Mouse (Mus musculus): ENCODE results near the gene Rbck1.
"Not testable (repeated sequence)": the region's sequence is repeated elsewhere in the genome, so short reads cannot be mapped to it uniquely, and the experiment has no call there.

The Rbck1 gene

GRCm38 (mm10) chr2:152293727-152294475 is 38.6 kb downstream of the Rbck1 start, which contains the start of gene Tbc1d20:
TSS of gene Tbc1d20 (plus strand) at chr2:152293828.
- peak; percentile 90 to 94 for DNase-seq

- DNase-seq: no peak
Observed at GRCm38 (mm10) chr2:152293179-152293726, 39.2 kb downstream of the Rbck1 start.

DNA sequence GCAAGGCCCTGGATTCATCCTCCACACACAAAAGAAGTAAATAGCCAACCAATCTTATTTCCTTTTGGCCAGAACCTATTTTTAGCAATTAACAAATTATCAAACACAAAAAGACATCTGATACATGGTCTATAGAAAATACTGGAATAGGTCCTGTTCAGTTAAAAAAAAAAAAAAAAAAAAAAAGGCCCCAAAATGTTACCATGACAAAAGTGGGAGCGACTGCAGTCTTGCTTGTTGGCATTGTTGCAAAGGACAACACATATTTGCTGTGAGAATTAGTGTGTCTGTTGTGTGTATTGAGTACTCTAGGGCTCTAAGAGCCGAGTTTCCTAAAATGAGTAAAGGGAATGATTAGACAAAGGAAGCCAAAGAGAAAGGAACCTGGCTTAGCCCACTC is 40.0 kb downstream of the Rbck1 start:
- no peak for DNase-seq

DNA sequence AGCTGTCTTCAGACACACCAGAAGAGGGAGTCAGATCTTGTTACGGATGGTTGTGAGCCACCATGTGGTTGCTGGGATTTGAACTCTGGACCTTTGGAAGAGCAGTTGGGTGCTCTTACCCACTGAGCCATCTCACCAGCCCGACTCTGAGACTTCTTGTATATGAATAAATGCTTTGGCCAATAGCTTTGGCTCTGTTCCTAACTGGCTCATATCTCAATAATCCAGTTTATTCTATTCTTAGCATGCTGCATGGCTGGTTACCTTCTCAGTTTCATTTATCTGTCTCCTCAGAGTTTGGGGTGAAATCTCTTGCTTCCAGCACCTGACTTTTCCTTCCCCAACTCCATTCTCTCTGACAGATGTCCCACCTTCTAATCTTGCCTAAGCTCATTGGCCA is 42.8 kb downstream of the Rbck1 start:
- DNase-seq: not testable (repeated sequence)

DNA sequence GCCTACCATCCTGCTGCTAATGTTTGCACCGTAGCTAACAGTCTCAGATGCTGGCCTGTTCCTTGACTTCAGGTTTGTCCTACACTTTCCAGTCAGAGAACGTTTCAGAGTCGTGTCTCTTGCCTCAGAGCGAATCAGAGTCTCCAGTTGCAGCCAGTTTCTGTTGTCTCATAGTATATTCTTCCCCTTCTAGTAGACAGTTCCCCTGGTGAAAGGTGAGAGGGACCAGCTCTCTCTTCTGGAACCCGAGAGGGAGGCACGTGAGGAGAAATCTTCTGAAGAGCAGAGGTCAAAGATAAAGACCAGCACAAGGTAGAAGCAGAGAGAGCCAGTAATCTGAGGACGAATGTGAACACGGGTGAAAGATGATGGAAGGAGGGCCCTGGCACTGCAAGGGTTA is 44.4 kb downstream of the Rbck1 start:
- no peak for DNase-seq

- DNase-seq: no peak
Observed at GRCm38 (mm10) chr2:152287560-152287959, 44.9 kb downstream of the Rbck1 start.

- peak; percentile 22 to 38 for DNase-seq
Observed at GRCm38 (mm10) chr2:152281407-152281806, 51.0 kb downstream of the Rbck1 start.

DNA sequence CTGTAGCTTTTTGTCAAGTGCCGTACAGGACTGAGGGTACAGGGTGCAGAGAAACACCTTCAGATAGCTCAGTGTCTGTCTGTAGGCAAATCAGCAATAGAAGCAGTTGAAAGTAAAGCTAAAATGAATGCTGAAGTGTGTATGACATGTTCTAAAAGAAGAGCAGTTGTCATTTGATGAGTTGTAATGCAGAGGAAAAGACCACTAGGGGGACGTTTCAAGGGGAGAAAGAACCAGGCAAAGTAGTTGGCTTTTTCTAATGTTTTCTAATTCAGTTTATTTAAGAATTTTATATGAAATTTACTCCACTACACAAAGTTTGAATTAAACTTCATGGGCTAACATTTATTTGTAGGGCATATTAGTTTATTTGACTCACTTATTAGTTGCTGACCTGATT is 58.8 kb downstream of the Rbck1 start:
- DNase-seq: no peak

Measured in kidney, postnatal 36 days (tissue).